Mouse (Mus musculus) frontal cortex, postnatal 14 days (tissue): Measurements from ENCODE around the gene Hspa1b.
"Not testable (repeated sequence)": the region's sequence is repeated elsewhere in the genome, so short reads cannot be mapped to it uniquely, and the experiment has no call there.

ENCODE experiments used
- DNase-seq, 2 experiments: peaks; one replicate each; pipeline ENCODE4 v3.0.0; 2022; ENCODE audit warnings: low spot score in 2 of 2

Hspa1b gene

GRCm38 (mm10) chr17:34954831-34955230, 4.2 kb downstream of the Hspa1b start:
- DNase-seq: no peak

DNA sequence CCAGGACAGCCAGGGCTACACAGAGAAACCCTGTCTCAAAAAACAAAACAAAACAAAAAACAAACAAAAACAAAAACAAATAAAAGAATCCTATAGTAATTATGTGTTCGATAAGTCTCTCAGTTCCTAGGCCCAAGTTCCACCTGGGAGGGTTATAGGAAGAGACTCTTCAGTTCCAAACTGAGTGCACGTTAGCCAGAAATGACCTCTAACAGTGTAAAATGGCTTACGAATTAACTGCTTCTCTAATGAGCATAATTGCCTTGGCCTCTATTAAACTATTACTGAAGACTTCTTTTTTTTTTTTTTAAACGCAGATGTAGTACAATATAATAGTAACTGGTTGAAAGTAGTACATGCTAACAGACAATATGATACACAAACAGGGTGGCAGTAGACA, 5.1 kb downstream of the Hspa1b start:
- DNase-seq: no peak

- no peak for DNase-seq
Measured at GRCm38 (mm10) chr17:34953258-34953657, 5.8 kb downstream of the Hspa1b start.

DNA sequence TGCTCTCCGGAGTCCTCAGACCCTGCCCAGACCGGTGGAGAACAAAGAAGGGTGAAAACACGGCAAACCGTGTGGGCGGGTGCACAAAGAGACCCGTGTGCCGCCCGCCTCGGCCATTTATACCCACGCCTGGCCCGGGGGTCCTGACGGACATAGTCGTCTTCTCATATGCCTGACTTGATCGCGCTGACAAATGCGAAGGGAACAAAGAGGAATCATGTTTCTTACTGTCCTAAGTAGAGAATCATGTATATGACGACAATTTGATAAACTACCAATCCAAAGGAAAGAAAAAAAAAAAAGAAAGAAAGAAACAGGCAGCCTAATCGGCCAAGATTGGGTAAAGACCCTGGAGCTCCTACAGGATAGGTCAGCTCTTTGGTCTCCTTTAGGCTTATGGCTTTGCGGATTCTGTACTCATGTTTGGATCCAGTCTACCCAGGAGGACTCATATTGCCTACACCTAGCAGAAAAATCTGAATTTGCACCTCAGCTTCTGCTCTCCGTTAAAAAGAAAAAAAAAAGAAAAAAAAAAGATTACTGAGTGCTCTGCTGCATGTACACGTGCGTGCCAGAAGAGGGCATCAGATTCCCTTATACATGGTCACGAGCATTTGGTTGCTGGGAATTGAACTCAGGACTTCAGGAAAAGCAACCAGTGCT, 6.5 kb downstream of the Hspa1b start:
- peak in 1 of 2 experiments; percentile 77 for DNase-seq

DNA sequence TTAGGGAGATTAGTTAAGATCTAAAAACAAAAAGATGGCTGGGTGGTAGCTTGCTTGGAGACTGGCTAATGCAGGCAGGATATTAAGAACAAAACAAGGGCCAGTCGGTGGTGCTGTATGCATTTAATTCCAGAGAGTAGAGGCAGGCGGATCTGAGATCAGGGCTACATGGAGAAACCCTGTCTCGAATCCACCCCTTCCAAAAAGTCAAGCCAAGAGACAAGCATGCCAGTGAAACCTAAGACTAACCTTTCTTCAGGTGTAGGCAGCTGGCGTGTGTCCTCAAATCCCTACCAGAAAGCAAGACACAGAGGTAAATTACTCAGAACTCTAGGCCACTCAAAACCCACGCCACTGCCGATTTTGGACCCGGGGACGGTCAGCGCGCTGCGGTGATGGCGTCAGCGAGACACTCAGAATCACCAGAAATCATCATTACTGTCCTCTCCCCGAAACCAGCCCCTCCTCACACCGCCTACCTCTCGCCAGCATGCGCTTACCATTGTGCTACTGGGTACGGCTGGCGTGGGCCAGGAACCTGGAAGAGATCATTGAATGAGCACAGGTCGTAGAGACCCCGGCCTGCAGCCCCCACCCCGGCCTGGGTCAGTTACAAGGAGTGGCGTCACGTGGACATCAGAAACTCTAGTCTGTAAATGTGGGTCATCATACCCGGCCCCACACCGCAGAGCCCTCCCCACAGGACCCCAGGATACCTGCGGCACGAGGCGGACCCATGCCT, 7.2 kb downstream of the Hspa1b start:
- peak in 1 of 2 experiments; percentile 52 for DNase-seq

DNA sequence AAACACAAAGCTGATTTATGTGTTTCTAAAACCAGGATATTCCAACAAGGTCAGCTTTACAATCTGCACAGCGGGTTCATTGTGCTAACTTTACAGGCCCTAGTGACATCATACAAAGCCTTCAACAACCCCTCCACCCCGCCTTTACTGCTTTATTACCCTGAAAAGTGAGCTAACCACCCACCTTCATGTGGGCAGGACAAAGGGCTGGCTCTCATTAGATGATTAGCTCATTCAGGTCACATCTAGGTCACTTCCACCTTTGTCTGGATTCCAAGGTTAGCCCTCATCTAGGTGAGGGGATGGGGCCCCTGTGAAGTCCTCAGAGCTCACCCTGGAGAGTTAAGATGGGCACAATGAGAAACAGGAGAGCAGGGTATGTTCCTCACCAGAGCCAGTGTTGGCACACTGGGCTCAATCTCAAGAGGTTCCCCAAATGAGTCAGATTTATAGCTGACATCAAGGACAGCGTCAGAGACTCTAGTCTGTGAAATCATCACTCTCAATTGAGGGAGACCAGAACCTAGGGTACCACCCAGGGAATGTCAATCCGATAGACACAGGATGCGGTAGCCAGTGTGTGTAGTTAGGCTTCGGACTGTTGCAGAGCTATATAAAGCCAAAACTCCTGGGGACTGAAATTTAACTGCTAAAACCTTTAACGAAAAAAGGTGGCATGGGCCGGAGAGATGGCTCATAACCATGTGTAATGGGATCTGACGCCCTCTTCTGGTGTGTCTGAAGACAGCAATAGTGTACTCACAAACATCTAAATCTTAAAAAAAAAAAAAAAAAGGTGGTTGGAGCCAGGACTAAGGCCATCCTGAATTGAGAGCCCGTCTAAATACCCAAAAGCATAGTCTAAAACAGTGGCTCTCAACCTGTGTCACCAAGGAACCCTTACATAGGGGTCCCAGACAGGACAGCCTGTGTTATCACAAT, 8.3 kb downstream of the Hspa1b start:
- DNase-seq: no peak

DNA sequence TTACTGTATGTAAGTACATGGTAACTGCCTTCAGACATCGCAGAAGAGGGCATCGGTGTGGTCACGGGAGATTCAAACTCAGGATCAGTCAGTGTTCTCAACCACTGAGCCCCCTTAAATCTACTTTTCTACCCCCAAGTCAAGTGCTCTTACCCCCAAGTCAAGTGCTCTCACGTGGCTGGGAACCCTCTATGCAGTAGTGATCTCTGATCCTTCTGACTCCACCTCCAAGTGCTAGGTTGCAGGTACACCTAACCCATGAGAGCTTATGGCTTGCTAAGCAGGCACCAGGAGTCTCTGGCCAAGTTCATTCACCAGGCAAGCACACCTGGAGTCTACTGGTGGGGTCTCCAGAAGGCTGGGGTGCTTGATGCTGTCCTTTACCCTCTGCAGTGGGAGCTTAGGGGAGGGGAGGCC, 9.5 kb downstream of the Hspa1b start:
- no peak for DNase-seq

- DNase-seq: not testable (repeated sequence)
Measured at GRCm38 (mm10) chr17:34948721-34949552, 10.1 kb downstream of the Hspa1b start.

DNA sequence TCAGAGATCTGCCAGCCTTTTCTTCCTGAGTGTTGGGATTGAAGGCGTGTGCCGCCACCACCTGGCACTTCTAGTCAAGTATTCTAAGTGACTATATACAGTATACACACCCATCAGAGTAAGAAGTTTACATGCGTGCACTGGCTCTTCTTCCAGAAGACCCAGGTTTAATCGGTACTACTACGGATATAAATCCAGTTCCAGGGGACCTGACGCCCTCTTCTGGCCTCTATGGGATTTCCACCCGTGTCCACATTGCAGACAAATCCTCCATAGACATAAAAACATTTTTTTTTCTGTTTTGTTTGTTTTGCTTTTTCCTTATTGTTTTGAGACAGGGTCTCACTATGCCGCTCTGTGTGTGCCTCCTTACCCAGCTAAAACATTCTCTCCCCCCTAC, 11.4 kb downstream of the Hspa1b start:
- no peak for DNase-seq

DNA sequence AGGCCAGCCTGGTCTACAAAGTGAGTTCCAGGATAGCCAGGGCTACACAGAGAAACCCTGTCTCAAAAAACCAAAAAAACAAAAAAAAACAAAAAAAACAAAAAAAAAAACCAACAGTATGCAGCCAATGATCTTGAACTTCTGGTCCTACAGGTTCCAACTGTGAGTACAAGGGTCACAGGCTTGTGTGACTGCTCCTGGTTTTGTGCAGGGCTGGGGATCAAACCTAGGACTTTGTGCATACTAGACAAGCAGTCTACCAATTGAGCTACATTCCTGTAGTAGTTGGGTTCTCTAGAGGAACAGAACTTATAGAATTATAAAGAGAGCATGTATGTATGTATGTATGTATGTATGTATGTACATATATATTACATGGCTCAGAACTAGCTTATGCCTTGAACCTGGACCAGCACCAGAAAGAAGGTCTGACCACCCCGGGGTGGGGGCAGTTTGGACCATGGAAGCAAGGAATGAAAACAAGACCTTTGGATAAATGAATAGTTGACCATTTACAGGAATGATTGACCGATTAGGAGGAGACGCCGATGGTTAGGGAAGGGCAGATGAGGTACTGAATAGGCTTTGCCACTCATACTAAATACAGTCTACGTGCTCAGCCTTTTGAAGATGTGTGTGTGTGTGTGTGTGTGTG, 12.4 kb downstream of the Hspa1b start:
- no peak for DNase-seq

DNA sequence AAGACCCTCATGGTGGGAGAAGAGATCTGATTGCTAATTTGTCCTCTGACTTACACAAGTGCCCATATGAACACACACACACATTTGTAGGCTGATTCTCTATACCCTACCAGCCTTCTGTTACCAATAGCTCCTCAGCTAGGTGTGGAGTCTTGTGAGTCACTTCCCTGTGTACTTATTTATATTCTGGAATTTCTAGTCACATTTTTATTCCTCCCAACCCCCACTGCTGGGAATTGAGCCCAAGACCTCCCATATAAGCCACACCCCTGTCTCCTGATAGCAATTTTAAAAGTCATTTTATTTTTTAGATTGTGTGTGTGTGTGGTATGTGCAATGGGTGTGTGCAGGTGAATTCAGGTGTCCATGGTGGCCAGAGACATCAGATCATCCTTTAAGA, 14.7 kb downstream of the Hspa1b start:
- DNase-seq: no peak

DNA sequence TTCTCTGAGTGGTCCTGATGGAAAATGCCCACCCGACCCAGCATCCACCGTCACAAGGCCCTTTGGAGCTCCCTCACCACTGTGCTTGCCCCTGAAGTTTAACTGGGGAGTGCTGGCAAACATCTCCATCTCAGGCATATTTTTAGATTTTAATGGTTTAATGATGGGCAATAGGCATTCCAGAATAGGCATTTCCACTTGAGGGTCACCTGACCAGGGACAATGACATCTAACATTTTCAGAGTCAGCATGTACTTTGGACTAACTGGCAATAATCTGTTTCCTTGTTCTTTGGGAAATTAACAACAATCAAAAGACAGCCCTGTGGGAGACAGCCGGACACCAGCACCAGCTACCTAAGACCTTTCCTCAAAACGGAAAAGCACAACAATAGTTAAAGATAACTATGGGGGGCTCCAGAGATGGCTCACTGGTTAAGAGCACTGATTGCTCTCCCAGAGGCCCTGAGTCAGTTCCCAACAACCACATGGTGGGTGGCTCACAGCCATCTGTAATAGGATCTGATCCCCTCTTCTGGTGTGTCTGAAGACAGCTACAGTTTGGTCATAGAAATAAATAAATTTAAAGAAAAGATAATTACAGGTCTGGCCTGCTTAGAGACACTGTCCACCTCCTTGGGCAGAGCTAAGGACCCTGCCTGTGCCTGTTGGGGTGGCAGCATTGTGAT, 15.8 kb downstream of the Hspa1b start:
- DNase-seq: no peak

- no peak for DNase-seq
Measured at GRCm38 (mm10) chr17:34941344-34942041, 17.5 kb downstream of the Hspa1b start.

- no peak for DNase-seq
Measured at GRCm38 (mm10) chr17:34937960-34938505, 21.0 kb downstream of the Hspa1b start.

GRCm38 (mm10) chr17:34934830-34935229, 24.2 kb downstream of the Hspa1b start:
- DNase-seq: no peak

DNA sequence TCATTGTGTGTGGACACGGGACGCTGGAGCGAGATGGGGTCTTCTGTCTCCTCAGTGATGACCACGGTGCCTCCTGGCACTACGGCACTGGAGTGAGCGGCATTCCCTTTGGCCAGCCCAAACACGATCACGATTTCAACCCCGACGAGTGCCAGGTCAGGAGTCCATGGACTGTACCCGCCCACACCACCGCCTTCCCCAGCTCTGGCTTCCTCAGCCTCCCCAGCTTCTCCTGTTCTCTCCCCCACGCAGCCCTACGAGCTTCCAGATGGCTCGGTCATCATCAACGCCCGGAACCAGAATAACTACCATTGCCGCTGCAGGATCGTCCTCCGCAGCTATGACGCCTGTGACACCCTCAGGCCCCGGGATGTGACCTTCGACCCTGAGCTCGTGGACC, 25.0 kb downstream of the Hspa1b start:
- no peak for DNase-seq

GRCm38 (mm10) chr17:34932287-34932686, 26.8 kb downstream of the Hspa1b start:
- no peak for DNase-seq

- no peak for DNase-seq
Measured at GRCm38 (mm10) chr17:34931735-34932098, 27.3 kb downstream of the Hspa1b start.

DNA sequence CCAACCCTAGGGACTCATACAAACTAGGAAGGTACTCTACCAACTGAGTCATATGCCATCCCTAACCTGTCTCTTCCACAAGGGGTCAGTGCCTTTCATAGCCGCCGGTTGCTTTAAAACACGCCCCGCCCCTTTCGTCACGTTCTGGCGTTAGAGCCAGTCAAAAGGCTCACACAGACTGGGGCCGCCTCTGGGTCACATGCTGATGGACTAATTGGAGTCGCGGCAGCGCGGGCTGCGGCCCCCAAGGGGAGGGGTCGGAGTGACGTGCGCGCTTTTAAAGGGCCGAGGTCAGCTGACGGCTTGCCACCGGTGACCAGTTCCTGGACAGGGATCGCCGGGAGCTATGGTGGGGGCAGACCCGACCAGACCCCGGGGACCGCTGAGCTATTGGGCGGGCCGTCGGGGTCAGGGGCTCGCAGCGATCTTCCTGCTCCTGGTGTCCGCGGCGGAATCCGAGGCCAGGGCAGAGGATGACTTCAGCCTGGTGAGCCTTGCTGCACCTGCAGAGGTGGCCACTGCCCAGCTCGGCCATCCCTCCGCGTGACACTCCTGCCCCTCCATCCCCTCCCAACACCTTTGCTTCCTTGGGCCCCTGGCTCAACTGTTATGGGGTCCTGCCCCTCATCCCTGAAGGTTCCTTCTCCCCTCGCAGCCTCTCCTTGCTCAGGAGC, 27.8 kb downstream of the Hspa1b start, which contains the start of gene Neu1:
Neu1 (plus strand) TSS at position 193 of the 674 bp plus-strand sequence.
- peak; percentile 97 to 98 for DNase-seq
